Mouse (Mus musculus) spleen, adult 12 weeks (tissue): ENCODE measurements around the gene Pigc.

ENCODE experiments used
- DNase-seq: peaks from one replicate; pipeline ENCODE4 v3.0.0; 2022; ENCODE audit warnings: low spot score

The Pigc gene

DNA sequence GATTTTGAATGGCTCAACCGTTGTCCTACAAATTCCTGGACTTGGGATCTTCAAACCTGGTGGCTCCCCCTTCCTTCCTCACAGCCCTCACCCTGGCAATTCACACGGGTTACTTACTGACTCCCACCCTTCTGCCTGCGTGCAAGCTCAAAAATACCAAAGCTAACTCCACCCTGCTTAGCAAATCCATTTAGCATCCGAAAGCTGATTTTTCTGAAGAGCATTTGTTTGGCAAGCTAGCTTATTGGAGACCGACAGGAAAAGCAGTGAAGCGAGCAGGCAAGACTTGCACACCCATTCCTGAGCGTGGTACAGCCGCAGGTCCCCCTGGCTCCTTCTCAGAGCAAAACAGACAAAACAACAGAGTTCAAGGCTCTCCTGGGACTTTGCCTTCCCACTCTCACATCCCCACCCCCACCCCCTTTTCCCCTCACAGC lies 39.7 kb downstream of the Pigc start:
- no peak for DNase-seq

- no peak for DNase-seq
Measured at GRCm38 (mm10) chr1:162009086-162009485, 40.1 kb downstream of the Pigc start.

DNA sequence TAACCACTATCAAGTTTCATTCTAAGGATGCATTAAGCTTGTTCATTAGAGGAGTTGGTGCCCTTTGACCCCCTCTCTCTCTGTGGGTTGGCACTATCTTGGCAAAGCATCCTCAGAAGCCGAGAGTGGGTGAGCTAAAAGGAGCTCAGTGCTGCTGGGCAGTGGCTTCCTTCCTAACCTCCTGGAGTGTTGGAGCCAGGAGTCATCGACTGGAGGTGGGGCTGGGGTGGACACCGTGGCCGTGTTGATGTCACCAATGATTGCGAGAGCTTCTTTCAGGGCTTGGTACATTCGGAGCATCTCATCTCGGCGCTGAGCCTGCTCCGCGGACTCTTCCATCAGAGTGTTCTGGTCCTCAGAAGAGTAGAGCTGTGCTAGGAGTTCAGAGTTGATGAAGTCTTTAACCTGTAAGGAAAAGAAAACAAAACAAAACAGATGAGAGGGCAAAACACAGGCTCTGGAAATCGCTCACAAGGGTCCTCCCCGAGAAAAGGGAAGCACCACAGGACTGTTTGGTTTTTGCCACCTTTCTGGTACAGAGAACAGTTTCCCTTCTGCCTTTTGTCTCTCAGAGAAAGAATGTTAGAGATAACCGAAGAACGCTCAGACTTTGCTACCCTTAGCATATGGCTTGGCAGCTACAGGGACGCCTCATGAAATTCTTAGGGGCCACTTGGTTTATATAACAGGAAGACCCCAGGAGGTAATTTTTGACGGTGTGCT lies 42.7 kb downstream of the Pigc start:
- DNase-seq = no peak

DNA sequence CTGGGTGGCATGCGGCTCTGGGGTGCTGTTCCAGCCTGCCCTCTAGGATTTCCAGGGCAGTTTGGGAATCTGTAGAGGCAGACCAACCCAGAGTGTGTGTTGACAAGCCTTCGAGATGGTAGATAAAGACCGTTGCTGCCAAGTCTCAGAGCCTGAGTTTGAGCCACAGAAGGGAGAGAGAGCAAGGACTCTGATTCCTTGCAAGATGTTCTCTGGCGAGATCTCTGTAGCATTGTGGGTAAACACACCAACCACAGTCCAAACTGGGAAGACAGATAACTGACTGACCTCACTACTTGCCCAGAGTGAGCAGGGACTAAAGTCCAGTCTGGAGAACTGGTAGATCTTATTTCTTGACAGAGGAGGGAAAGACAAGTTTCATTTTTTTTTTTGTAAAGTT lies 44.6 kb downstream of the Pigc start:
- DNase-seq = no peak

DNA sequence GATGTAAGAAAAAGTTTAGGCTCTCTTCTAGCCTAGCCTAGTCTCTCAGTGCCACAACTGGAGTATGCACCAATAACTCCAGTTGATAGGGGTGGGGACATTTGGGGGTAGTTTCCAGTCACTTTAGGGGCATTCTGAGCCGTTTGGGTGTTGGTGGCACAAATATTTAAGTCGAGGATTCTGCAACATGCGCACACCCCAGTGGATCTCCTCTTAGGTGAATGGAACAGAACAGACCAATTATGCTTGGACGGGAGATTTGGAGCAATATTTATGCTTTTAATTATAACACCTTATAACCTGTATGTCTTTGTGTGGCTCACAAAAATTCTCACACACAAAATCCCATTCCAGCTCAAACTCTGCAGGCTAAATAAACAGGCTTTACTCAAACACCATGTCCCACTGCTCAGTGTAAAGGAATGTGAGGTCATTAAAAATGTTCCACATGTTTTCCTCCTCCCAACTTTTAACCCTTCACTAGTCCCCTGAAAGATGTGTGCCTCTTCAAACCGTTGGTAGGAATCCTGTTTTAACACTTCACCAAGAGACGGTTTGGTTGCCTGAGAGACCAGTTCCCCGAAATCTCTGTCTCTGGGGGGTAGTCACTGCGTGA lies 46.4 kb downstream of the Pigc start:
- DNase-seq = no peak

DNA sequence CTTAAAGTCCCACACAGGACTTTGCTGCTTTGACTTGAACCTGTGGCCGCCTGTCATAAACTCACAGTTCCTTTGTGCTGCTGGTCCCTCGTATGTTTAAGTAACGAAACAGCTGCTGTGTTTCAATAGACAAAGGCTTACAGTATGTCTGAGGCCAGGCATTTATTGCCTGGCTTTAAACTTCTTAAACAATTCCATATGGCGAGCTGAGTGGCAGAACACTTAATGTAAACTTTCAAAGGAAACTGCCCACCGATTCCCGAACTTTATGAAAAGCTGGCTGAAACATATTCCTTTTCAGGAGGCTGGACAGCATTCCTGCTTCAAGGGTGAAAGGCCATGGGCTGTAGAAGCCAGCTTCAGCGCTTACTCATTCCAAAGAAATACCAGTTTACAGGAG lies 48.0 kb downstream of the Pigc start:
- DNase-seq = no peak

DNA sequence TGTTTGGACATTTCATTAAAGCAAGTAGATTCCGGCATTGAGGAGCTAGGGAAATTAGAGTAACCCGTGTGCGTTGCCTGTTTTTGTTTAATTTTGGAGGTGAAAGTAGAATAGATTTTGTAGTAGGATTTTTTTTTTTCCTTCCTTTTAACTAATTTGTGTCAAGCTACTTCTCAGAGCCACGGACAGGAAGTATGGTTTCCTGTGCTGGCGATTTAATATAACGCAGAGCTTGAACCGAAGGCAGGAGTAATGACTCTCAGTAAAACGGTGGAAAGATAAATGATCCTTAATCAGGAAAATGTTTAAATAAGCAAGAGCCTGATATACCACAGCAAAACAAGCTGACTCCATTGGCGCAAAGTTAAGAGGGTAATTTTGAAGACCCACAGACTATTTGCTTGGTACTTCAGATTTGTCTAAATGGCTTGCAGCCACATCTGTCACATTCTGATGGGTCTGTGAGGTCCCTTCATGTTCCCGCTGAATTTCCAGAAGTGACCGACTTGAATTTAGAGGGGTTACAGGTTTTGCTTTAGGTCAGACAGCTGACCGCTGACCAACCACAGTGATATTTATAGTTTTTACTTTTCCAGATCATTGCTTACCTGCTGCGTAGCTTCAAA lies 49.1 kb downstream of the Pigc start:
- no peak for DNase-seq

- no peak for DNase-seq
Measured at GRCm38 (mm10) chr1:162018601-162018977, 49.6 kb downstream of the Pigc start.

GRCm38 (mm10) chr1:162020303-162020731 lies 51.3 kb downstream of the Pigc start:
- DNase-seq = no peak

GRCm38 (mm10) chr1:162020766-162021165 lies 51.8 kb downstream of the Pigc start:
- DNase-seq = no peak
